Mouse (Mus musculus): ENCODE measurements around the gene Nhlrc3. TPM values are rescaled to one million over a fixed set of nuclear protein-coding genes. Genes with fewer than 3 reads are reported as not detected.

Gene Nhlrc3
- polyA plus RNA-seq (2012; rRNA removed) = 10.0 and 13.4 TPM in 2 replicates

- under 1% methylated on average over 52 of the region's 52 CpGs for WGBS
- peak; percentile 70 for DNase-seq (ENCODE audit: low read depth, low spot score)
Measured at GRCm38 (mm10) chr3:53463046-53463764, at the start of gene Nhlrc3, which contains the start of gene Proser1. TSS of gene Nhlrc3 (minus strand) at chr3:53463332. TSS of gene Proser1 (plus strand) at chr3:53463666.

DNA sequence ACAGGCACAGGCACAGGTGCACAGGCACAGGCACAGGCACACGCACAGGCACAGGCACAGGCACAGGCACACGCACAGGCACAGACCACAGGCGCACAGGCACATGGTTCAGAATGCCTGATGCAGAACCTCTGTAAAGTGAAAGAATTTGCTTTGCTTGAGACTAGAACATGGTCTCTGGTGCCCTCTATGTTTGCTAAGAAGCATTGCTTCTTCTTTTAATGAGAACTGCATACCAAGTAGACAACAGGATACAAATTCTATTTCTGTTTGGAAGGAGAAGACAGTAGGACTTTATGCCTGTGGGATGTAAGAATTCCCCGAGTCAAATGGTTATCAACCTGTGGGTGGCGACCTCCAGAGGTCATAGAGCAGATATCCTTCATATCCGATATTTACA is 39.3 kb upstream of the Nhlrc3 start:
- DNase-seq (ENCODE audit: low read depth, low spot score) = no peak
- 43% methylated on average over 6 of the region's 6 CpGs for WGBS

DNA sequence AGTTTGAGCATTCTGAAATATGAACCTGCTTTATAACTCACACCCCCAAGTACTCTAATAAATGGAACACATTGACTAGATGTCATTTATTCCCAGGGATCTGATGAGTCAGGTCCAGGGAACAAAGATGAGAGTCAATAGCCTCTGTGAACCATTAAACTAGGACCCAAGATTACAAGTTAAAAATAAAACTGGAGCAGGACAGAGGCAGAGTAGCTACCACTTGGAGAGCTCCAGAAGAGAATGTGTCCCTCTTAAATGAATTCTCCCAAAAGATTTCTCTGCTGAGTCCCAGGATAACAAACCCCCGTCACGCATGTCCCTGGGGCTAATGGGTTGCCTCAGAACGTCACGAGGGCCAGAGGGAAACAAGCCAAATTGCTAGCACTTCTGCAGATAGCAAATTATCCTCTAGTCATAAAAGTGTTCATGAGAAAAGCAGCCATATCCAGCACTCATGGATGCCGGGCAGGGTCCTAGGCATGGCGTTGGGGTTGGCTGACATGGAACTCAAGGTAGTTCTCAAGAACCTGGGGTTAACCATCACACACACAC is 35.3 kb upstream of the Nhlrc3 start:
- 26% methylated on average over 6 of the region's 6 CpGs for WGBS
- DNase-seq (ENCODE audit: low read depth, low spot score) = no peak

DNA sequence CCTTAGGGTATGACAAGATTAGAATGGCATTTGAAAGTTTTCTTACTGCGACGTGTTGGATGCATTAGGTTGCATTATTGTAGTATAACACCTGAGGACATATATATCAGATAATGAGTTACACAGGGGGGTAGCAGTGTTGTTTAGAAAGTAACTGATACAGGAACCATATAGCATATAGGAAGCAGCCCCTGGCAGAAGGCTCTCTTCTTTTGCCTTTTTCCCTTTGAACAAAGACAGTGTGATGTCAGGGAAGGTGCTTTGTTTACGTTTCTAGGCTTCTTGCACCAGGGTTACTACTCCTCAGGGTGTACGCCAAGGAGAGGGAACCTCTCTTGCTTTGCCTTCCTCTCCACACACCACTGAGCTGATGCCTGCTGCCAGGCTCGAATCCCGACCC is 25.2 kb upstream of the Nhlrc3 start, which contains the start of gene Stoml3:
Gene Stoml3, plus strand, starts transcription at position 301 of the 400 bp plus-strand sequence.
- 76% methylated on average over 6 of the region's 6 CpGs for WGBS
- no peak for DNase-seq (ENCODE audit: low read depth, low spot score)

DNA sequence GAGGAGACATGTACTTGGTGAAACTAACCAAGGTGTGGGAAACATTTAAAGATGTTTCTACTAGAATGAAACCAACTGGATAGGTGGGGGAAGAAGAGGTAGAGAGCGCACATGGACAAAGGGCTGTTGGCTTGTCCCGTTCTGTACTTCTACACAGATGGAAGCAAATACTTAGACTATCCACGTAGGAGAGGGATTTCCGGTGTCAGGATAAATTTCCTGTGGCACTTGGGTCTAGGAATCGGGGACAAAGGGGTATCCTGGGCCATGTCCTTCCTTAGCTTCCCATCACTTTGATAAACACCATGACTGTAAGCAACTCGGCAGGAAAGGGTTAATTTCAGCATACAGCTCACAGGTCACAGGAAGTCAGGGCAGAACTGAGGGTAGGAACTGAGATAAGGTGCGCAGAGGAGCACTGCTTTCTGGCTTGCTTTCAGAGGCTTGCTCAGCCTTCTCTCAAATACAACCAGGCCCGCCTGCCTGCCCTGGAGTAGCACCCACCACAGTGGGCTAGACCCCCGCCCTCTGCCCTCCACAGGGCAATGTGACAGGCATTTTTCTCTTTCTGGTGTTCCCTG is 24.0 kb upstream of the Nhlrc3 start:
- no peak for DNase-seq (ENCODE audit: low read depth, low spot score)
- WGBS = 63% methylated on average over 9 of the region's 9 CpGs

GRCm38 (mm10) chr3:53486561-53486960 is 23.4 kb upstream of the Nhlrc3 start:
- 84% methylated on average over 10 of the region's 10 CpGs for WGBS
- no peak for DNase-seq (ENCODE audit: low read depth, low spot score)

DNA sequence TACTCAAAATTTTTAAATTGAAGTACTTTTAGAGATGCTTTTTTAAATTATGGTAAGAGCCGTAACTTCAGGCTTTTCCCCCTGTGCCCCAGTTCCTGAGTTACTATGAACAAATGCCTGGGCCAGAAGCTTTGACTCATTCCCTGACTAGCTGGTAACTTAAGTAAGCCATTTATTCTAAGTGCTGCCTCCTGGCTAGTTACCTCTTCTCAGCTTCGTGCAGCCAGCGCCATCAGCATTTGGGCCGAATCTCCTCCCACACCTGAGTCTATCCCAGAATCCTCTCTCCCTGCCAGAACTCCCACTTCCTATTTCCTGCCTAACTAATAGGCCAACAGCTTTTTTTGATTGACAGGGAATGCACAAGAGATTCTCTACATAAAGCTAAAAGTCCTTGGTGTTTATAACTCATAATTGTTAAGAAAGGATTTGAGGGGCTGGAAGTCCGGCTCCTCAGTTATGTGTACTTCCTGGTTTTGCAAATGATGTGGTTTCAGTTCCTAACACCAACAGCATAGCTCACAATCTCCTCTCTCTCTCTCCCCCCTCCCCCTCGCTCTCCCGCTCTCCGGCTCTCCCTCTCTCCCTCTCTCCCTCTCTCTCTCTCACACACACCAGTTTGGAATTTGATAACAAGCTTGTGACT is 20.4 kb upstream of the Nhlrc3 start:
- no peak for DNase-seq (ENCODE audit: low read depth, low spot score)
- 76% methylated on average over 8 of the region's 8 CpGs for WGBS

- no peak for DNase-seq (ENCODE audit: low read depth, low spot score)
- 96% methylated on average over 30 of the region's 30 CpGs for WGBS
Measured at GRCm38 (mm10) chr3:53478419-53479046, 15.4 kb upstream of the Nhlrc3 start.

DNA sequence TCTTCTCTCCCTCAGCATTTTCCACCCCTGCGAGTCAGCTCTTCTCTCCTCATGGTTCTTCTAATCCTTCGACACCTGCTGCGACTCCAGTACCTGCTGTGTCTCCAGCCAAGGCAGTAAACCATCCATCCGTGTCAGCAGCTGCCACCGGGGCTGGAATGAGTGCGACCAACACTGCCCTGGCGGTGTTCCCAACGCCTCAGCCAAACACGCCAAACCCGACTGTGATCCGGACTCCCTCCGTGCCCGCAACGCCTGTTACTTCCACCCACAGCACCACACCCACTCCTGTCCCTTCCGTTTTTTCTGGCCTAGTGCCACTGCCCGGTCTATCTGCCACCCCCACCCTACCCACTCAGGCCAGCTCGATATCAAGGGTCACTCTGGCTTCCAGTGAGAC is 14.3 kb upstream of the Nhlrc3 start:
- 60% methylated on average over 17 of the region's 17 CpGs for WGBS
- DNase-seq (ENCODE audit: low read depth, low spot score) = no peak

GRCm38 (mm10) chr3:53475889-53476288 is 12.8 kb upstream of the Nhlrc3 start:
- WGBS = 50% methylated on average over 6 of the region's 6 CpGs
- no peak for DNase-seq (ENCODE audit: low read depth, low spot score)

DNA sequence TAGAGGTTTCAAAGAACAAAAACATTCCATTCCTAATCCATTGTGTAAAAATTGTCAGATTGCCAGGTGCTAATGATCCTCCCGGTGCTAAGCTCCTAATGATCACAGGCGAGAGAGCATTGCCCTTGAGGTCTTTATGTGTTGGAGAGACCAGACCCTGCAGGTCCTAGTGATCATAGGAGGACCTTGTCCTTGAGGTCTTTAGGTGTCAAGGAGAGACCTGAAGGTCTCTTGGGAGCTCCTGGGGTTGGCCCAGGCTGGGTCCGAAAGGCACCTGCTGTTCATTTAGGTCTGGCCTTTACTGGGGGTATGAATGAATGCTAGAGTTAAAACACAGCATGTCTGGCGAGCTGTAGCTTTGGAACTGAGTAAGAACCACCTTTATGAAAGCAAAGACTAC is 11.0 kb upstream of the Nhlrc3 start:
- WGBS = 76% methylated on average over 4 of the region's 4 CpGs

DNA sequence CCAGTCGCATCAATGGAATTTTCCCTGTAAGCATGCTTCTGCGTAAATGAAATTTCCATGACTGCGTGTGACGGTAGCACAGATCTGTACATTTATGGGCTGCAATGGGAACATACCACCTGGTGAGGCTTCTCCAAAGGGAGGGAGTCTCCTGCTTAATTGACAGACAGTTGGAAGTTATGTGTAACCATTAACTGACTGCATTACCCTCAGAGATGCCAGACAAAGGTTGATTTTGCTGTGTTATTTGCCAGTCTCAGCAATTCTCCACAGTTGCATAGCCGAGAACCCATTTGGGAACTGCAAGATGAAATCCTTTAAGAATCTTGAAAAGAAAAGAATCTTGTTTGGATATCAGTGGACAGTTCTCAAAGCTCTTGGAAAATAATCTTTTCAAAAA is 8.9 kb upstream of the Nhlrc3 start:
- DNase-seq (ENCODE audit: low read depth, low spot score) = no peak
- WGBS = 96% methylated on average over 5 of the region's 5 CpGs

More for the DNA sequence above, 11.0 kb upstream of the Nhlrc3 start:
- no peak for DNase-seq (ENCODE audit: low read depth, low spot score)

GRCm38 (mm10) chr3:53469650-53470049 is 6.5 kb upstream of the Nhlrc3 start:
- DNase-seq (ENCODE audit: low read depth, low spot score) = no peak
- 51% methylated on average over 5 of the region's 5 CpGs for WGBS

GRCm38 (mm10) chr3:53467356-53467755 is 4.2 kb upstream of the Nhlrc3 start:
- no peak for DNase-seq (ENCODE audit: low read depth, low spot score)
- WGBS = 56% methylated on average over 5 of the region's 5 CpGs

DNA sequence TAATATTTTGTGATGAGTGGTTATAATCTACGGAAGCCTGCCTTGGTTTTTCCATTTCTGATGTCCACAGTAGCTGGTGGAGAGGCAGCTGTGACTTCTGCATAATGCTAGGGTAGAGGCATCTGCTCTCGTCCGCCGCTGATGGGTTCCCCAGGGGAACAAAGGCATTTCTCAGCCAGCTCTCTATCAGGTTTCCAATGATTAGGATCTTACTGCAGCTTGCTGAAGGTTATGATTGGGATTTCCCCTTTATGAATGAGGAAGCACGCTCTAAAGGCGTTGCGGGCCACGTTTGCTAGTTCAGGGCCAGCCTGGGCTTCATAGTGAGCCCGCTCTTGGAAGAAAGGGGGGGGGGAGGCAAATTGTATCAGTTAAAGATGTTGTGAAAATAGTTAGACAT is 3.3 kb upstream of the Nhlrc3 start:
- no peak for DNase-seq (ENCODE audit: low read depth, low spot score)
- WGBS = 75% methylated on average over 9 of the region's 9 CpGs

DNA sequence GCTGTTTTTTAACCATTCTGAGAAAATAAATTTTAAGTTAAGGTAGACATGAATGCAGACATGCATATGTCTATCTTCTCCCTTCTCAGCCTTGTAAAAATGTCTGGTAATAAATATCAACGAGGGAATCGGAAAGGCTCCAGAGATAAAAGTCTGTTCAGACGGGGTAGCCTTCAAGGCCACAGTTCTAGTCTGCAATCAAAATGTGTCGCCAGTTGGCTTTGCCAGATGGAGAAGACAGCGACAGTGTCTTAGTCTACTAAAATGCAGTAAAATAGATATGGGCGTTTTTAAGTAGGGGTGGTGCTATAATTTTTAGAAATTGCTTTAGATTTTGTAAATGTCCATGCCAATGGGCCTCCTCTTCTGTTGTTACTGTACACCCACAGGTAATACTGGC is 2.2 kb upstream of the Nhlrc3 start:
- 17% methylated on average over 6 of the region's 6 CpGs for WGBS
- no peak for DNase-seq (ENCODE audit: low read depth, low spot score)

- WGBS = under 1% methylated on average over 20 of the region's 20 CpGs
- DNase-seq (ENCODE audit: low read depth, low spot score) = no peak
Measured at GRCm38 (mm10) chr3:53464146-53464698, 1.1 kb upstream of the Nhlrc3 start.

- under 1% methylated on average over 35 of the region's 35 CpGs for WGBS
- DNase-seq (ENCODE audit: low read depth, low spot score) = no peak
Measured at GRCm38 (mm10) chr3:53463765-53464114, 608 bp upstream of the Nhlrc3 start.

DNA sequence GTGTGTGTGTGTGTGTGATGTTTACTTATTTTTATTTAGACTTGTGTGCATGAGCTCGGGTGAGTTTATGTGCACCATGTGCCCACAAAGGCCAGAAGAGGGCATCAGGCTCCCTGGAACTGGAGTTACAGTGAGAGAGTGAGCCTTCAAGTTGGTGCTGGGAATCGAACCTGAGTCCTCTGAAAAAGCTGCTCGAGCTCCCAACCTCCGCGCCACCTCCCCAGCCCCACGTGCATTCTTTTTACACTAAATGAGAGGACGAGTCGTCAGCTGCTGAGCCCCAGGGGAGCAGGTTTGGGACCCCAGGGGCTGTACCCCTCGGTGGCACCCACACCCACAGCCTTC is 459 bp downstream of the Nhlrc3 start:
- WGBS = under 1% methylated on average over 9 of the region's 9 CpGs
- no peak for DNase-seq (ENCODE audit: low read depth, low spot score)

DNA sequence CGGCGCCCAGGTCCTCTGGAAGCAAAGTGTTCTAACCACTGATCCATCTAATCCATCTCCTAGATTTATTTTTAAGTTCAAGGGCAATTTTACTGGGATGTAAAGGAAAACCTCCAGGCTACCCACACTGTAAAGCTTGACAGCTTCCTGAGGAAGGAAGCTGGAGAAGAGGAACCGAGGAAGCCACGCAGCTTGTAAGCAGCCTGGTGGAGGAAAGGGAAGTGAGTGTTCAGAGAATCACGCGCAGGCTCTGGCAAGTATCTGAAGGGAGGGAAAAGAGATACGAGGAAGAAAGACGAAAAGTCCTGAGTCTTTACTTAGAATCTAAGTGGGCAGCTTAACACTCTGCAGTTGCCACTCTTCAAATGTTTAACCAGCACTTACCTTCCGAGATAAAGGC is 3.0 kb downstream of the Nhlrc3 start:
- 78% methylated on average over 9 of the region's 9 CpGs for WGBS
- DNase-seq (ENCODE audit: low read depth, low spot score) = no peak

All from large intestine, adult 2 months (tissue).